Mouse (Mus musculus): ENCODE results near the gene Ntn4.

- TF ChIP-seq HCFC1 (IDR thresholded peaks at IDR 0.05; ENCODE audit: borderline replicate concordance, insufficient read depth, low read length) (no peak), ZC3H11A (IDR thresholded peaks at IDR 0.05; ENCODE audit: borderline replicate concordance, low read depth, low read length) (no peak)
These were observed 101.1 kb downstream of the Ntn4 start for GRCm38 (mm10) chr10:93741446-93742096.

Measured in ES-E14 (cell line).